Mouse (Mus musculus) liver, embryonic 14.5 days (tissue): ENCODE results near the gene Cyp17a1. TPM values are rescaled to one million over a fixed set of nuclear protein-coding genes. Genes with fewer than 3 reads are reported as not detected.

Experiments
- ATAC-seq: fragments of 200-750 bp; cut with Nextera tagmentation; 2 replicates; pipeline ENCODE4 v1.8.0; 2017; ENCODE audit warnings: moderate number of reproducible peaks, mild to moderate bottlenecking, moderate library complexity; ENCODE audit not compliant: insufficient read depth
- DNase-seq, 3 experiments: peaks; one replicate each; pipeline ENCODE4 v3.0.0-alpha.2; 2012 to 2013; ENCODE audit warnings: low read depth in 3 of 3, low spot score in 3 of 3
- H3K27ac ChIP-seq: fragments of 300-500 bp; sonication (generic); 2 replicates; pipeline ENCODE4 v1.5.1; 2014; ENCODE audit warnings: moderate library complexity, mild to moderate bottlenecking, control low read depth, inconsistent platforms
- H3K27me3 ChIP-seq: fragments of 300-500 bp; sonication (generic); 2 replicates; pipeline ENCODE4 v1.6.1; 2014; ENCODE audit warnings: mild to moderate bottlenecking, low read length, moderate library complexity; ENCODE audit not compliant: control insufficient read depth, insufficient read depth
- H3K36me3 ChIP-seq: fragments of 300-500 bp; sonication (generic); replicated peaks from 2 replicates; pipeline ENCODE4 v1.6.1; 2014; ENCODE audit warnings: low read depth; ENCODE audit not compliant: control insufficient read depth, insufficient read depth
- H3K4me1 ChIP-seq, 2 experiments: fragments of 200-500 bp in 1 of 2; fragments of 300-500 bp in 1 of 2; sonication (generic) in 1 of 2; replicated peaks; 2 replicates each; pipeline ENCODE4 v1.6.1; 2012 to 2014; ENCODE audit warnings: antibody characterized with exemption in 1 of 2, inconsistent platforms in 1 of 2, low read length in 1 of 2; ENCODE audit not compliant: control insufficient read depth in 2 of 2, insufficient read depth in 2 of 2
- H3K4me2 ChIP-seq: fragments of 300-500 bp; sonication (generic); 2 replicates; pipeline ENCODE4 v1.6.1; 2014; ENCODE audit warnings: low read depth, mild to moderate bottlenecking, control low read depth, moderate library complexity
- H3K4me3 ChIP-seq, 2 experiments: fragments of 200-500 bp in 1 of 2; fragments of 300-500 bp in 1 of 2; sonication (generic) in 1 of 2; 2 replicates each; pipeline ENCODE4 v1.5.1; 2012 to 2014; ENCODE audit warnings: low read depth in 2 of 2, low read length in 2 of 2, mild to moderate bottlenecking in 2 of 2, control low read depth in 1 of 2, inconsistent platforms in 1 of 2, moderate library complexity in 1 of 2; ENCODE audit not compliant: insufficient read depth in 1 of 2
- H3K9ac ChIP-seq: fragments of 300-500 bp; sonication (generic); replicated peaks from 2 replicates; pipeline ENCODE4 v1.6.1; 2014; ENCODE audit warnings: mild to moderate bottlenecking, control low read depth, moderate library complexity
- H3K9me3 ChIP-seq: fragments of 300-500 bp; sonication (generic); 2 replicates; pipeline ENCODE4 v1.6.1; 2016; ENCODE audit warnings: low read length, mixed read lengths; ENCODE audit not compliant: control insufficient read depth
- CTCF ChIP-seq: IDR thresholded peaks from 2 replicates; pipeline ENCODE4 v1.5.1; 2016; ENCODE audit warnings: antibody characterized with exemption, low read depth, control low read depth
- EP300 ChIP-seq: IDR thresholded peaks from 2 replicates; pipeline ENCODE4 v1.6.1; 2016; ENCODE audit warnings: antibody characterized with exemption, low read depth
- WGBS: fragments of 180-500 bp; shearing (Covaris S2); extraction: QIAGEN DNeasy Blood & Tissue Kit; methylation state at CpG from one replicate; pipeline ENCODE4 v1.1.7; 2014; ENCODE audit not compliant: insufficient replicate concordance; 5-methylcytosine and 5-hydroxymethylcytosine counted together
- polyA plus RNA-seq, 2 experiments: library from polyadenylated mRNA; depleted of rRNA in 1 of 2; stranded (reverse) in 1 of 2; unstranded in 1 of 2; fragments of >200 nt; fragmentation: Nextera tagmentation in 1 of 2; extraction: Ambion mirVana in 1 of 2; gene quantifications; 2 replicates each; pipeline versions ENCODE4 v1.2.1 to v1.2.3; 2012 to 2014

Gene Cyp17a1
- polyA plus RNA-seq, 2 experiments, result 0.06 to 0.13 TPM

- no peak overlapping the region for H3K4me3 ChIP-seq
- no peaks in the 10 kb centered on the region for H3K36me3 ChIP-seq
- no peak overlapping the region for H3K4me2 ChIP-seq
- H3K27me3 ChIP-seq, result no peaks in the 10 kb centered on the region; the same call in 1 of the 2 replicates
- TF ChIP-seq CTCF (no peak), EP300 (no peak)
- no peaks in the 10 kb centered on the region for H3K4me1 ChIP-seq
- H3K27ac ChIP-seq, result no peak overlapping the region
- no peak for DNase-seq
- ATAC-seq, result no peak
- 49% methylated on average over 10 of the region's 10 CpGs for WGBS
- H3K9ac ChIP-seq, result no peak overlapping the region
- no peaks in the 10 kb centered on the region for H3K9me3 ChIP-seq
Observed at GRCm38 (mm10) chr19:46699011-46699481, 26.1 kb upstream of the Cyp17a1 start.

GRCm38 (mm10) chr19:46697840-46698517, 25.0 kb upstream of the Cyp17a1 start:
- WGBS, result 48% methylated on average over 19 of the region's 19 CpGs
- Histone ChIP-seq H3K27ac (no peak overlapping the region), H3K9ac (no peak overlapping the region), H3K36me3 (no peaks in the 10 kb centered on the region), H3K4me1 (no peaks in the 10 kb centered on the region), H3K27me3 (no peaks in the 10 kb centered on the region), H3K4me3 (no peak overlapping the region), H3K4me2 (no peak overlapping the region), H3K9me3 (no peaks in the 10 kb centered on the region)
- DNase-seq, result no peak
- TF ChIP-seq EP300 (no peak), CTCF (no peak)
- ATAC-seq, result no peak

GRCm38 (mm10) chr19:46696943-46697342, 24.0 kb upstream of the Cyp17a1 start:
- no peaks in the 10 kb centered on the region for H3K9me3 ChIP-seq
- H3K4me3 ChIP-seq, result no peak overlapping the region
- H3K27me3 ChIP-seq, result no peaks in the 10 kb centered on the region
- TF ChIP-seq CTCF, result no peak
- TF ChIP-seq EP300, result no peak
- no peaks in the 10 kb centered on the region for H3K36me3 ChIP-seq
- H3K4me2 ChIP-seq, result no peak overlapping the region
- no peak overlapping the region for H3K9ac ChIP-seq
- H3K27ac ChIP-seq, result no peak overlapping the region
- no peak for DNase-seq
- WGBS, result 80% methylated on average over 7 of the region's 7 CpGs
- H3K4me1 ChIP-seq, result no peaks in the 10 kb centered on the region
- ATAC-seq, result no peak

- DNase-seq, result no peak
- ATAC-seq, result no peak
- TF ChIP-seq EP300, result no peak
Observed at GRCm38 (mm10) chr19:46696482-46696881, 23.5 kb upstream of the Cyp17a1 start.

GRCm38 (mm10) chr19:46693146-46693545, 20.2 kb upstream of the Cyp17a1 start:
- no peak overlapping the region for H3K27ac ChIP-seq
- TF ChIP-seq CTCF (no peak), EP300 (no peak)
- DNase-seq (no peak), ATAC-seq (no peak)
- H3K36me3 ChIP-seq, result no peaks in the 10 kb centered on the region
- H3K9me3 ChIP-seq, result no peaks in the 10 kb centered on the region
- 71% methylated on average over 4 of the region's 4 CpGs for WGBS
- no peak overlapping the region for H3K4me3 ChIP-seq
- no peak overlapping the region for H3K9ac ChIP-seq
- H3K27me3 ChIP-seq, result no peaks in the 10 kb centered on the region
- H3K4me1 ChIP-seq, result peaks cover 5 to 6% of the 10 kb centered on the region in 2 experiments; a peak in 2 of 4 replicates
- H3K4me2 ChIP-seq, result no peak overlapping the region

More at GRCm38 (mm10) chr19:46696482-46696881, 23.5 kb upstream of the Cyp17a1 start:
- no peaks in the 10 kb centered on the region for H3K27me3 ChIP-seq
- no peak overlapping the region for H3K9ac ChIP-seq
- no peaks in the 10 kb centered on the region for H3K36me3 ChIP-seq
- H3K4me1 ChIP-seq, result no peaks in the 10 kb centered on the region
- H3K27ac ChIP-seq, result no peak overlapping the region
- no peaks in the 10 kb centered on the region for H3K9me3 ChIP-seq
- no peak overlapping the region for H3K4me2 ChIP-seq
- 79% methylated on average over 8 of the region's 8 CpGs for WGBS
- no peak overlapping the region for H3K4me3 ChIP-seq
